Mouse (Mus musculus) forebrain, embryonic 16.5 days (tissue): ENCODE results near the gene Med14. TPM values are rescaled to one million over a fixed set of nuclear protein-coding genes. Genes with fewer than 3 reads are reported as not detected.

ENCODE experiments used
- ATAC-seq: fragments of 200-750 bp; cut with Nextera tagmentation; 2 replicates; pipeline ENCODE4 v1.8.0; 2017; ENCODE audit warnings: mild to moderate bottlenecking, moderate library complexity
- H3K27ac ChIP-seq: fragments of 300-500 bp; sonication (generic); 2 replicates; pipeline ENCODE4 v1.5.1; 2014; ENCODE audit warnings: low read length, control low read depth
- H3K27me3 ChIP-seq: fragments of 300-500 bp; sonication (generic); replicated peaks from 2 replicates; pipeline ENCODE4 v1.6.1; 2014; ENCODE audit warnings: low read length; ENCODE audit not compliant: control insufficient read depth, insufficient read depth
- H3K36me3 ChIP-seq: fragments of 300-500 bp; sonication (generic); 2 replicates; pipeline ENCODE4 v1.6.1; 2014; ENCODE audit not compliant: control insufficient read depth, insufficient read depth
- H3K4me1 ChIP-seq: fragments of 300-500 bp; sonication (generic); replicated peaks from 2 replicates; pipeline ENCODE4 v1.6.1; 2014; ENCODE audit warnings: low read length; ENCODE audit not compliant: control insufficient read depth, insufficient read depth
- H3K4me2 ChIP-seq: fragments of 300-500 bp; sonication (generic); 2 replicates; pipeline ENCODE4 v1.6.1; 2014; ENCODE audit warnings: mild to moderate bottlenecking, low read length, control low read depth
- H3K4me3 ChIP-seq: fragments of 300-500 bp; sonication (generic); replicated peaks from 2 replicates; pipeline ENCODE4 v1.5.1; 2014; ENCODE audit warnings: mild to moderate bottlenecking, low read length, control low read depth
- H3K9ac ChIP-seq: fragments of 300-500 bp; sonication (generic); replicated peaks from 2 replicates; pipeline ENCODE4 v1.6.1; 2014; ENCODE audit warnings: low read depth, low read length, control low read depth
- H3K9me3 ChIP-seq: fragments of 300-500 bp; sonication (generic); 2 replicates; pipeline ENCODE4 v1.6.1; 2016; ENCODE audit warnings: low read length; ENCODE audit not compliant: control insufficient read depth
- WGBS: fragments of 180-500 bp; shearing (Covaris S2); extraction: QIAGEN DNeasy Blood & Tissue Kit; methylation state at CpG from one replicate; pipeline ENCODE4 v1.1.7; 2014; 5-methylcytosine and 5-hydroxymethylcytosine counted together
- polyA plus RNA-seq: library from polyadenylated mRNA; unstranded; fragments of >200 nt; fragmentation: Nextera tagmentation; extraction: Ambion mirVana; gene quantifications from 2 replicates; pipeline ENCODE4 v1.2.1, GENCODE M21; 2015

Med14 gene
- polyA plus RNA-seq, 1 experiment from 2014 or later: 14.1 TPM

DNA sequence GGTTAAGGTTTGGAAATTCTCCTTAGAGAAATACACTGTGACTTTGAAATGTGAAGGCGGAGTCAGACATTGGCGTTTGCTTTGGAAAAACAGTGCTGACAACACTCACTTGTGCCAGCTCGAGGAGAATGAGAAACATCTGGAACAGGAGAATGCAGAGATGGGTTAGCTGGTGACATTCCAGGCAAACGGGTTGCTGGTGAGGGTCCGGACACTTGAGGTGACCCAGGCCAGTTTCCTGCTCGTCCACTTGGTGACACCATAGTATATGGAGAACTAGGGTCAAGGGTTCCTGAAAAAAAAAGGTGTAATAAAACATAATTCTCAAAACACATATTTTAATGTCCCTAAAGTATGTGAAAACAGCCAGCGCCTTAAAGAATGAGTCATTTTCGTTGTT, 75.0 kb downstream of the Med14 start:
- WGBS: 88% methylated on average over 8 of the region's 8 CpGs
- ATAC-seq: no peak
- Histone ChIP-seq H3K9ac (no peak overlapping the region), H3K4me1 (no peaks in the 10 kb centered on the region), H3K27ac (no peak overlapping the region), H3K4me2 (no peak overlapping the region), H3K36me3 (no peaks in the 10 kb centered on the region), H3K9me3 (no peaks in the 10 kb centered on the region), H3K27me3 (no peaks in the 10 kb centered on the region), H3K4me3 (no peak overlapping the region)

DNA sequence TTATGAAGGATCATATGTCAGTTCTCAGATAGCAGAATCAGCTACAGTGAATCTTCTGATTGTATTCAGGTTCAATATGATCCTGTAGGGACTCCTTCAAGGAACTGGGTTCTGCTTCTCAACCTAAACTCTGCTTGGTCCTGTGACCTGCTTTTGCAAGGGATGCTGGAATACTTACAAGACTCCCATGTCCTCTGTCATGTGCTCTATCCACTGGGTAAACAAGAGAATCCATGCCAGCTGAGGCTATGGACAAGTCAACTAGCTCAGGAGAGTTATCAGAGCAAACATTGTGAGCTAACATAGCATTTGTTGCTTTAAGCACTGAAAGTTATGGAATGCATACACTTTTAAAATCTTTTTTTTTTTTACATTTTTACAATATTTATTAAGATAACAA, 75.8 kb downstream of the Med14 start:
- no peak overlapping the region for H3K9ac ChIP-seq
- no peaks in the 10 kb centered on the region for H3K4me1 ChIP-seq
- H3K27ac ChIP-seq: no peak overlapping the region
- no peak for ATAC-seq
- H3K4me3 ChIP-seq: no peak overlapping the region
- H3K4me2 ChIP-seq: no peak overlapping the region
- H3K9me3 ChIP-seq: no peaks in the 10 kb centered on the region
- H3K36me3 ChIP-seq: no peaks in the 10 kb centered on the region
- H3K27me3 ChIP-seq: no peaks in the 10 kb centered on the region

DNA sequence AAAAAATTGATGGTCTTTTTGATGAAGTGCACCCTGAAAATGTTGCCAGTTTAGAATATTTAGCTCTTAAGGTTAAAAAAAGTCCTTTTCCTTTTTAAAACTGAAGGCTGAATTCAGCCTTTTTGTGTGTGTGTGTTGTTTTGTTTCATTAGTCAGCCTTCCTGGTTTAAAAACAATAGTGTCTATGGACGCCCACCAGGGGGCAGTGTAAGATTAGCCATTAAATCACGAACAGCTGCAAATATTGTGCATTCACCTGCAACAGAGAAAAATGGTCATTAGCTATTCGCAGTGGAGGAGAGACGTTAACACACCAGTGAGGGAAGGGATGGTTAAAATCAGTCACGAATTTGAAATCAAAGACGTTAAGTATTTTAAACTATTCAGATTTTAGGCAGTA, 84.5 kb downstream of the Med14 start:
- Histone ChIP-seq H3K27ac (no peak overlapping the region), H3K4me3 (no peak overlapping the region), H3K27me3 (no peaks in the 10 kb centered on the region), H3K4me1 (peaks cover 8% of the 10 kb centered on the region), H3K9ac (no peak overlapping the region), H3K36me3 (no peaks in the 10 kb centered on the region), H3K4me2 (no peak overlapping the region), H3K9me3 (no peaks in the 10 kb centered on the region)
- 20% methylated on average over 6 of the region's 6 CpGs for WGBS
- ATAC-seq: no peak

DNA sequence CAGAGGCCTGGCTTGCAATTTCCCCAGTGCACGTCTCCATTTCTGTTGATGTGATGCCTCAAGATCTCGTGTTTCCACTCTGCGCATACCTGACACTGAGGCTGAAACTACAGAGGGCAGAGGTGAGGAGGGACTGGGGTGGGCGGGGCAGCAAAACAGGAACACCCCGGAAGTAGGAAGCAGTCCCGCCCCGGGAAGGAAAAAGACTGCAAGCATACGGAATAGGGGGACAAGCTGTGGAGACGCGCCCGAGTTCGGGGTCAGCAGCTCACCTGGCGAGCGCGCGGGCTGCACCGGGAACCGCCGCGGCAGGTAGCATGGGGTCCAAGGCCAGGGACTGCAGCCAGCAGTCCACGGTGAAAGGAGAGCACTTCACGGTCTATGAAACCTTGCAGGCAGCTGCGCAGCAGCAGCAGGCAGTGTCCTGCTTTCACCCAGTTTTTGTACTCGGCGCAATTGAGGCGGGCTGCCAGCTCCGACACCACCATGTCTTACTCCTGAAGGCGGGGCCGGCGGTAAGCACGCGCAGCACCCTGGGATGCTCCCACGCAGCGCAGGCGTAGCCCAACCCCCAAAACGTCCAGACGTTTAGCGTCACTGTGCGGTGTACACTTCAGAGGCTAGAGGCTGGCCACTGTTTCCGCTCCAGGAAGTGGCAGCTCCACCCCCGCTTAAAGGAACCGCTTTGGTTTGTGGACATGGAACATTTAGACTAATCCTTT, 88.7 kb downstream of the Med14 start, which contains the start of gene 1810030O07Rik:
TSS of gene 1810030O07Rik (minus strand) at position 615 of the 722 bp plus-strand sequence.
- Histone ChIP-seq H3K9me3 (no peaks in the 10 kb centered on the region), H3K27me3 (no peaks in the 10 kb centered on the region), H3K27ac (peak within 1 kb of the TSS; percentile 87), H3K4me3 (peak within 1 kb of the TSS; percentile 71), H3K9ac (peak within 1 kb of the TSS; percentile 70), H3K4me1 (peaks cover 8% of the 10 kb centered on the region), H3K36me3 (peaks cover 3% of the 10 kb centered on the region; the same call in 1 of the 2 replicates), H3K4me2 (peak within 1 kb of the TSS; percentile 53)
- WGBS: 8% methylated on average over 42 of the region's 42 CpGs
- peak; percentile 100 for ATAC-seq

DNA sequence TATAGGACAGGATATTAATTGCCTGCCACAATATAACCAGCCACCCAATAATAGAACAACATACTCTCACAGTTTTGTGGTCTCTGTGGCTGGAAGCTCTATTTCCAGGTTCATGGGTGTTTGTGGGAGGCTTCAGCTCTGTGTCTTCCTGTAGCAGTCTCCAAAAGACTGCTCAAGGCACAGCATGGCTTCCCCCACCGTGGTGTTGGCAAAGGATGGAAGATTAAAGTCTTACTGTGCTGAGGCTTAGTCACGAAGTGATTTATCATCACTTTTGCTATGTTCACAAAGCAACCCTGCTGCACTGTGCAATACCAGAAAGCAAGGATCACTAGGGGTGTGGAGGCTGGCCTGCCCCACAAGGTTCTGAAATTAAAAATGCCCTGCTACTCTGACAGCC, 108.0 kb downstream of the Med14 start:
- Histone ChIP-seq H3K4me3 (no peak overlapping the region), H3K4me2 (no peak overlapping the region), H3K4me1 (no peaks in the 10 kb centered on the region), H3K27ac (no peak overlapping the region), H3K9me3 (no peaks in the 10 kb centered on the region), H3K9ac (no peak overlapping the region), H3K36me3 (peaks cover 5% of the 10 kb centered on the region; the same call in 1 of the 2 replicates), H3K27me3 (no peaks in the 10 kb centered on the region)
- no peak for ATAC-seq
- 69% methylated on average over 2 of the region's 2 CpGs for WGBS

DNA sequence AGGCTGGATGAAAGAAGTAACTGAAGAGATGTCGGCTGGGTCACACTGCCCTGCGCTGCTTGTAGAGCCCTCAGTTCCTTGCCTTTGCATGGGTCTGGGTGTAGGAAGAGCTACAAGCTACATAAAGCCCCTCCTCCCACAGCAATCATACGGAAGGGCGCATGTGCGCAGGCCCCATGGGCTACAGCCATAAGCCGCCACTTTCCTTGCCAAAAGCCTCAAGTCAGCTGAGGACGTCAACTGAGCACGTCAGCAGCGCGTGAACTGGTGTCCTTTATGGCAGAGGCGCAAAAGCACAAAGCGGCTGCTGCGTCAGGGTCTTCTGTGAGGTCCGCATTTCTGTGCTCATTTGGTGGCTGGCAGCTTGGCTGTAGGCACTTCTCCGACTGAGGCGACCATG, 110.0 kb downstream of the Med14 start:
- no peak for ATAC-seq
- peaks cover 2% of the 10 kb centered on the region; the same call in 1 of the 2 replicates for H3K36me3 ChIP-seq
- 84% methylated on average over 15 of the region's 16 CpGs for WGBS

DNA sequence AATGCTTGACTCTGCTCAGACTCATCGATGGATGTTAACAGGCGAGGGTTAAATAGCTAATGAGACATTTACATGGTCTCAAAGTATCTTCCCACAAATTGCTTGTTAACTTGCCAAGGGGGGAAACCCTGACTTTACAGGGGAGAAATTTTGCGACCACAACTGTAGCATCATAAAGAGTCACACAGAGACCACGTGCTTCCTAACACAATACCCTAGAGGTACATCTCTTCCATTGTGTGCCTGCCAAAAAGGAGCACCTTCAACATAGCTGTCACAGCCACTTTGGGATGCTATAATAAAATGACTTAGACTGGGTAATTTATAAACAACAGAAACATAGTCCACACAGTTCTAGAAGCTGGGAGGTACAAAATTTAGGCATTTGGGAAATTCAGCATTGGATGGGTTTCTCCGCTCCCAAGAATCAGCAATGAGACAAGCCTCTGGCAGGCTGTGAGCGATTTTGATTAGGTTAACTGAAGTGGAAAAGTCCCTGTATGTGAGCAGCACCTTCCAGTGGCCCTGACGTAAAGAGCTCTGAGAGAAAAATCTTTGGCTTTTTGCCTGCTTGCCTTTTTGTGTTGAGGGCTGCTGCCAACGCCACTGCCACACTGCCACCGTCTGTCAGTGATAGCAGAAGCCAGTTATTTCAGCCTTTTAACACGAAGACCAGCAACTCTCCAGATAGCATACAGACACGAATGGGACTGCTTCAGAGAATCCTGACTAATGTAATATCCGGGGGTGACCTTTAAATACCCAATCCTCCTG, 116.2 kb downstream of the Med14 start:
- H3K9ac ChIP-seq: no peak overlapping the region
- no peaks in the 10 kb centered on the region for H3K9me3 ChIP-seq
- no peak overlapping the region; the same call in 1 of the 2 replicates for H3K27ac ChIP-seq
- no peak overlapping the region for H3K4me2 ChIP-seq
- no peak overlapping the region for H3K4me3 ChIP-seq
- no peaks in the 10 kb centered on the region for H3K36me3 ChIP-seq
- WGBS: 36% methylated on average over 12 of the region's 12 CpGs
- 0 out of 2 replicates have a peak, but pooled peaks cover 4% of the 10 kb centered on the region for H3K4me1 ChIP-seq
- peak; percentile 78 for ATAC-seq
- no peaks in the 10 kb centered on the region for H3K27me3 ChIP-seq

More for the DNA sequence above, 110.0 kb downstream of the Med14 start:
- Histone ChIP-seq H3K4me3 (no peak overlapping the region), H3K9me3 (no peaks in the 10 kb centered on the region), H3K27me3 (no peaks in the 10 kb centered on the region), H3K27ac (no peak overlapping the region), H3K4me1 (no peaks in the 10 kb centered on the region), H3K9ac (no peak overlapping the region), H3K4me2 (no peak overlapping the region)

DNA sequence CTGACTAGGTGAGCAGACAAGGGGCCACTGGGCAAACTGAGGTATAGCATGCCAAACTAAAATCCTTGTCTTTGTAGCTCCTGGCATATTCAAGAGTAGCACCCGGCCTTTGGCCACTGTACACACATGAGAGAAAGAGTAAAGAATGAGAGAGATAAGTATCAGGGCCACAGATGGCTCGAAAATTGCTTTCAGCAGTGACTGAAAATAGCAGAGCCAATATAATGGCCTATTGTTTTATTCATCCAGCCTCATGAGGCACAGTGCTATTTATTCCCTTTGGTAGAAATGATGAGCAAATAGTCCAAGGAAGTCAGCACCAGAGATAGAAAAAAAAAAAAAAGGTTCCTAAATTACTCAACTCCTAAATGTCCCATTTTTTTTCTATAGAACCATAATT, 116.9 kb downstream of the Med14 start:
- Histone ChIP-seq H3K27ac (no peak overlapping the region), H3K9ac (no peak overlapping the region), H3K4me3 (no peak overlapping the region), H3K36me3 (no peaks in the 10 kb centered on the region), H3K9me3 (no peaks in the 10 kb centered on the region), H3K27me3 (no peaks in the 10 kb centered on the region), H3K4me2 (no peak overlapping the region), H3K4me1 (0 out of 2 replicates have a peak, but pooled peaks cover 4% of the 10 kb centered on the region)
- ATAC-seq: no peak
- 27% methylated on average over 2 of the region's 2 CpGs for WGBS
